Mouse (Mus musculus) C2C12 (cell line): ENCODE results near the gene Prkcg. TPM values are rescaled to one million over a fixed set of nuclear protein-coding genes. Genes with fewer than 3 reads are reported as not detected.

Source experiments
- H3K27me3 ChIP-seq: one replicate; pipeline ENCODE4 v1.6.1; 2011; ENCODE audit not compliant: control insufficient read depth, insufficient read depth, insufficient read length
- H3K36me3 ChIP-seq: one replicate; pipeline ENCODE4 v1.6.1; 2011; ENCODE audit not compliant: control insufficient read depth, insufficient read depth
- H3K4me3 ChIP-seq: one replicate; pipeline ENCODE4 v1.5.1; 2011; ENCODE audit warnings: mild to moderate bottlenecking, control low read depth; ENCODE audit not compliant: poor library complexity, insufficient read depth, severe bottlenecking
- H3K79me2 ChIP-seq: one replicate; pipeline ENCODE4 v1.6.1; 2011; ENCODE audit not compliant: control insufficient read depth, insufficient read depth
- H3K79me3 ChIP-seq: one replicate; pipeline ENCODE4 v1.6.1; 2011; ENCODE audit warnings: low read depth, control low read depth
- H3ac ChIP-seq: one replicate; pipeline ENCODE3; 2011; ENCODE audit warnings: low read depth; ENCODE audit not compliant: control insufficient read depth, insufficient read length
- CEBPB ChIP-seq: IDR thresholded peaks from one replicate; pipeline ENCODE4 v1.6.1; 2011; ENCODE audit warnings: low read depth, mild to moderate bottlenecking, control low read depth, moderate library complexity
- CTCF ChIP-seq: IDR thresholded peaks from one replicate; pipeline ENCODE4 v1.5.1; 2011; ENCODE audit not compliant: control insufficient read depth, insufficient read depth, insufficient read length
- FOSL1 ChIP-seq: IDR thresholded peaks from one replicate; pipeline ENCODE4 v1.8.0; 2011; ENCODE audit warnings: mild to moderate bottlenecking, low read length; ENCODE audit not compliant: poor library complexity, insufficient read depth, severe bottlenecking
- MAX ChIP-seq: IDR thresholded peaks from one replicate; pipeline ENCODE4 v1.6.1; 2011; ENCODE audit warnings: mild to moderate bottlenecking, control low read depth
- MYOD1 ChIP-seq: IDR thresholded peaks from one replicate; pipeline ENCODE4 v1.6.1; 2011; ENCODE audit warnings: low read depth; ENCODE audit not compliant: control insufficient read depth, insufficient read length
- MYOG ChIP-seq: IDR thresholded peaks from one replicate; pipeline ENCODE4 v1.6.1; 2011; ENCODE audit not compliant: control insufficient read depth, insufficient read length; ENCODE audit errors: extremely low read depth
- USF1 ChIP-seq: IDR thresholded peaks from one replicate; pipeline ENCODE4 v1.6.1; 2011; ENCODE audit warnings: low read depth, mild to moderate bottlenecking, control low read depth, moderate library complexity
- polyA plus RNA-seq: library from polyadenylated mRNA; unstranded; fragments of >200 nt; fragmentation: generic; extraction: Trizol; gene quantifications from one replicate; pipeline ENCODE4 v1.2.1, GENCODE M21; 2012; ENCODE audit warnings: missing spikeins

The Prkcg gene
- polyA plus RNA-seq, 1 experiment = 0.40 TPM

DNA sequence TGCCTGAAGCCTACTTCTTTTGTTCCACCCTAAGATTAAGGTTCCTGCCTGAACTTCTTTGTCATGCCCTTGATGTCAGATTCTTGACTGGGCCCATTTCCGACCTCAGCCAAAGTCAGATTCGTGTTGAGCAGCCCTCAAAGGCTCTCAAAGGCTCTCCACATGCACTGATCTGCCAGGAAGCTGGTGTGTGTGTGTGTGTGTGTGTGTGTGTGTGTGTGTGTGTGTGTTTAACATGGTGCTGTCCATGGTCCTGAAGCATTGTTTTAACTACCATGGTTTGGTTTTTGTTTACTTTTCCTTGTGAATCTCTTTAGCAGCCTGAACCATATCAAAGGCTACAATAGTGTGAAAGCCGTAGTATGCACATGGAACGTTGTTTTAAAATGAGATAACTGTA is 39.0 kb downstream of the Prkcg start:
- H3K79me3 ChIP-seq = no peaks in the 10 kb centered on the region
- TF ChIP-seq MAX = no peak
- TF ChIP-seq FOSL1 = no peak
- no peak for TF ChIP-seq MYOD1
- no peak for TF ChIP-seq USF1
- TF ChIP-seq MYOG = no peak
- TF ChIP-seq CEBPB = no peak
- TF ChIP-seq CTCF = no peak

GRCm38 (mm10) chr7:3329776-3330546 is 41.0 kb downstream of the Prkcg start:
- no peak for TF ChIP-seq MYOD1
- peak; percentile 96 for TF ChIP-seq CTCF
- no peak for TF ChIP-seq FOSL1
- TF ChIP-seq MYOG = no peak
- H3K4me3 ChIP-seq = no peak overlapping the region

More for the DNA sequence above, 39.0 kb downstream of the Prkcg start:
- H3K79me2 ChIP-seq = no peaks in the 10 kb centered on the region
- H3K36me3 ChIP-seq = no peaks in the 10 kb centered on the region
- H3K4me3 ChIP-seq = no peak overlapping the region
- no peaks in the 10 kb centered on the region for H3K27me3 ChIP-seq
- H3ac ChIP-seq = no peak overlapping the region

GRCm38 (mm10) chr7:3331171-3331570 is 42.2 kb downstream of the Prkcg start:
- Histone ChIP-seq H3ac (no peak overlapping the region), H3K79me3 (no peaks in the 10 kb centered on the region), H3K27me3 (no peaks in the 10 kb centered on the region), H3K4me3 (no peak overlapping the region), H3K36me3 (no peaks in the 10 kb centered on the region), H3K79me2 (no peaks in the 10 kb centered on the region)
- TF ChIP-seq USF1 (no peak), CTCF (no peak), CEBPB (no peak), FOSL1 (no peak), MAX (no peak)

More at GRCm38 (mm10) chr7:3329776-3330546, 41.0 kb downstream of the Prkcg start:
- Histone ChIP-seq H3K36me3 (no peaks in the 10 kb centered on the region), H3ac (no peak overlapping the region), H3K79me2 (no peaks in the 10 kb centered on the region), H3K27me3 (no peaks in the 10 kb centered on the region), H3K79me3 (no peaks in the 10 kb centered on the region)

DNA sequence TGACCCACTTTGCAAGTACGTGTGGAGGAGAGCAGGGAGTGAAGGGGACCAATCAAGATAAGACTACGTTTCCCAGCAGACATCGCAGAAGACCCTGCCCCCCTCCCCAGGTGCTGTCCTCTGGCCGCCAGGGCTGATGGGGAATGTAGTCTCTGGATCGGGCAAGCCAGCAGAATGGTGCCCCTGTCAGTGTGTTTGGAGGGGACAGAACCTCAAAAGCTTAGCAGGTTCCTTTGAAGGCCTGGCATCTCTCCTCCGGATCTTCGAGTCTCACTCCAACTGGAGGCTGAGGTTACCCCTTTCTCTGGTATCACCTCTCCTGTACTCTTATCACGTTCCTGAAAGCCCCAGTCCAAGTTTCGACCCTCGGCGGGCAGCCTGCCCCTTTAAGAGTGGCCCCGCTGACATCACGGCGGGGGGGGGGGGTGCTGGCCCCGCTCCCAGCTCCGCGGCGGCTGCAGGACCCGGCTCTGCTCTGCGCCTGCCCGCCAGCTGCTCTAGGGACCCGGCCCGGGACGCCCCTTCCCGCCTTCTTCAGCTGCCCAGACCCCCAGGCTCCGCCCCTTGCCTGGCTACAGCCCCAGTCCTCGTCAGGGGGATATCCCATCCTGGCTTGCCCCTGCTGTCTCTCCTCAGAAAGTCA is 42.7 kb downstream of the Prkcg start:
- no peak for TF ChIP-seq CTCF
- no peak for TF ChIP-seq FOSL1
- no peak for TF ChIP-seq CEBPB
- TF ChIP-seq MYOG = no peak
- no peak for TF ChIP-seq MAX
- no peak for TF ChIP-seq USF1
- H3K79me3 ChIP-seq = no peaks in the 10 kb centered on the region
- no peaks in the 10 kb centered on the region for H3K79me2 ChIP-seq
- H3K4me3 ChIP-seq = no peak overlapping the region
- no peaks in the 10 kb centered on the region for H3K36me3 ChIP-seq
- H3K27me3 ChIP-seq = no peaks in the 10 kb centered on the region
- peak overlapping the region; percentile 59 for H3ac ChIP-seq

GRCm38 (mm10) chr7:3332224-3332615 is 43.2 kb downstream of the Prkcg start:
- Histone ChIP-seq H3ac (peak overlapping the region; percentile 59), H3K79me3 (no peaks in the 10 kb centered on the region), H3K4me3 (no peak overlapping the region), H3K36me3 (no peaks in the 10 kb centered on the region), H3K27me3 (no peaks in the 10 kb centered on the region), H3K79me2 (no peaks in the 10 kb centered on the region)
- TF ChIP-seq CEBPB (no peak), MAX (no peak), CTCF (no peak), MYOG (no peak), MYOD1 (no peak), USF1 (no peak), FOSL1 (no peak)
